Mouse (Mus musculus) heart, adult 2 months (tissue): ENCODE measurements around the gene Olfr523. TPM values are rescaled to one million over a fixed set of nuclear protein-coding genes. Genes with fewer than 3 reads are reported as not detected.

Experiments
- DNase-seq, 2 experiments: peaks; one replicate each; pipeline ENCODE4 v3.0.0; 2021
- H3K27ac ChIP-seq: fragments of 200-600 bp; 2 replicates; pipeline ENCODE4 v1.8.1; 2022
- H3K27me3 ChIP-seq: fragments of 200-500 bp; 2 replicates; pipeline ENCODE4 v1.6.1; 2012; ENCODE audit warnings: mild to moderate bottlenecking, low read length, inconsistent platforms, mixed read lengths; ENCODE audit not compliant: control insufficient read depth, insufficient read depth
- H3K36me3 ChIP-seq: fragments of 200-500 bp; 2 replicates; pipeline ENCODE4 v1.6.1; 2012; ENCODE audit warnings: low read length, inconsistent platforms; ENCODE audit not compliant: control insufficient read depth, insufficient read depth
- H3K4me1 ChIP-seq: fragments of 200-500 bp; 2 replicates; pipeline ENCODE4 v1.6.1; 2011; ENCODE audit warnings: low read length; ENCODE audit not compliant: control insufficient read depth, insufficient read depth
- H3K4me3 ChIP-seq: fragments of 200-600 bp; 2 replicates; pipeline ENCODE4 v1.8.1; 2022
- H3K79me2 ChIP-seq: fragments of 200-500 bp; replicated peaks from 2 replicates; pipeline ENCODE4 v1.6.1; 2012; ENCODE audit warnings: mild to moderate bottlenecking, inconsistent platforms, low read length, moderate library complexity, mixed read lengths; ENCODE audit not compliant: control insufficient read depth, insufficient read depth
- H3K9ac ChIP-seq: fragments of 200-500 bp; 2 replicates; pipeline ENCODE4 v1.6.1; 2012; ENCODE audit warnings: low read depth, mild to moderate bottlenecking, control low read depth, inconsistent platforms, low read length, mixed read lengths
- CTCF ChIP-seq: fragments of 200-600 bp; IDR thresholded peaks from 2 replicates; pipeline ENCODE4 v1.8.1; 2022; ENCODE audit warnings: antibody characterized with exemption, mild to moderate bottlenecking, moderate library complexity
- EP300 ChIP-seq: fragments of 200-500 bp; IDR thresholded peaks from 2 replicates; pipeline ENCODE4 v1.6.1; 2011; ENCODE audit warnings: low read depth, low read length, control low read depth; ENCODE audit not compliant: insufficient read depth
- POLR2A ChIP-seq: fragments of 200-500 bp; IDR thresholded peaks from 2 replicates; pipeline ENCODE4 v1.6.1; 2011; ENCODE audit warnings: mild to moderate bottlenecking, low read depth, low read length, control low read depth; ENCODE audit not compliant: insufficient read depth
- WGBS: fragments of 180-500 bp; shearing (Covaris S2); methylation state at CpG from one replicate; pipeline ENCODE4 v1.1.7; 2018; 5-methylcytosine and 5-hydroxymethylcytosine counted together
- intact Hi-C: fragments of 180-260 bp; cut with DNase I; formaldehyde crosslinking; loops from one replicate; pipeline ENCODE4 v1.15.1; 2025
- polyA plus RNA-seq: library from polyadenylated mRNA; depleted of rRNA; stranded (reverse); fragments of >200 nt; gene quantifications from 2 replicates; pipeline ENCODE4 v1.2.3, GENCODE M21; 2012
- total RNA-seq, 2 experiments: library from RNA; stranded (reverse); gene quantifications; 2 replicates each; pipeline ENCODE4 v1.2.3; 2021

Gene Olfr523
- total and polyA plus RNA-seq, 3 experiments: not detected

DNA sequence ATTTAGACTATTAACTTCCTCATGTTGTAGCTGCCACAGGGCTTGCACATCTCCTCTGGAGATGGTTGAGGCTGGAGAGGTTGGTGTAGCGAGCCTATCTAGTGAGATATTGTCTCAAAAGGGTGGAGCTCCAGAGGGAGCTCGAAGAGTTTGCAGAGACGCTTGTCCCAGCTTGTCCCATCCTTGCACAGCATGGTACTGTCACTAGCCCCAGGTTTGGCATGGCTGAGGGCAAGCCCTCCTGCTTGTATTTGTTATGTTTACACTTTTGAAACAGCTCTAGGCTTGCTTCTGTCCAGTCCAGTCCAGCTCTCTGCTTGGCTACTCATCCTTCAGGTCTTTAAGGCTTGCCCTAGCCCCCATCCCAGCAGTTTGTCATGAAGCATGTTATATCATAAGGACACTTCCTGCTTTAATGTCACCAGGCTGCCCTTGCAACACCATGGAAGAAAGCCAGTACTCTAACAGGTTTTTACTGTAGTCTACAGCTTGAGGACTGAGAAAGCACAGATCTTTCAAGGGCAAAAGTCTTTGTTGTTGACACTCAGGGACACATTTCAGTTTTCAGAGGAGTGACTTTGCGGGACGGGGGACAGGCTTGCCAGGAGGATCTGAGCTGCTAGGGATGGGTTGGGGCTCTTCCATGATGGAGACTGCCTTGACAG, 37.8 kb upstream of the Olfr523 start:
- Histone ChIP-seq H3K27me3 (no peaks in the 10 kb centered on the region), H3K36me3 (no peaks in the 10 kb centered on the region), H3K9ac (no peak overlapping the region), H3K4me1 (peaks cover 2% of the 10 kb centered on the region), H3K27ac (no peak overlapping the region), H3K79me2 (no peaks in the 10 kb centered on the region), H3K4me3 (no peak overlapping the region)
- intact Hi-C loops: loop anchor here (5.0 kb wide), 1 partner anchor 98 kb away; the partner anchor contains the start of genes Tubgcp2 and Zfp511
- no peak for DNase-seq
- TF ChIP-seq CTCF: no peak
- WGBS: 81% methylated on average over 5 of the region's 5 CpGs

DNA sequence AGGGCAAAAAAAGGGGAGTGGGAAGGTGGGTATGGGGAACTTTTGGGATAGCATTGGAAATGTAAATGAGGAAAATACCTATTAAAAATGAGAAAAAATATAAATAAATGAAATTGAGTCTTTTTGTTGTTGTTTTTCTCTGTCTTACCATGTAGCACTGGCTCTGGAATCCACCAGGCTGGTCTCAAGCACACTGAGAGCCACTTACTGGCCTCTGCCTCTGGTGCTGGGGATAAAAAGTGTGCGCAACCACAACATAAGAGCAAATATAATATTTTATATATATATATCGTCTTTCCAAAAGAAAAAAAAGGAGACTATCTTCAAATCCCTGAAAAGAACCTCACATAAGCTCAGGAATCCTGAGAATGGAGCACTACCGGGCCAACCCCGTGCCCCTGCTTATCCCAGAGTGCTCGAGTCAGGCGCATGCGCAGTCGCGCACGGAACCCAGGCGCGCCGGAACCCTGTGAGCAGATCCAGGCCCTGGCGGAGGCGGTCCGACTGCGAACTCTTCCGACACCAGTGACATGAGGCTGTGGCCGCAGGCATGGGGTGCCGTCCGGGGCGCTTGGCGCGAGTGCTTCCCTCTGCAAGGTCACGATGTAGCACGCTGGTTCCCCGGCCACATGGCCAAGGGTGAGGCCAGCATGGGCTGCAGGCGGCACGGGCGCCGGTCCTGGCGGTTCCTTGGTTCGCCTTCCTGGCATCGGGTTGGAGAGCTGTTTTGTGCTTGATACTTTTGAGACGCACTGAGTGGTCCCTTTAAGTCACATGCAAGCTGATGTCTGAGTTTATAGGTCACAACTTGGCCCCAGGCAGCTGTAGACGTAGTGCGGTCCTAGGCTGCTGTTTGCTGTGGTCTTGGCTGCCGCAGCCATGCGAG, 35.6 kb upstream of the Olfr523 start, which contains the start of gene Mtg1:
Mtg1 (plus strand) TSS at position 430 of the 886 bp plus-strand sequence.
- Histone ChIP-seq H3K4me3 (peak within 1 kb of the TSS; percentile 66), H3K4me1 (peaks cover 2% of the 10 kb centered on the region), H3K9ac (peak within 1 kb of the TSS; percentile 84), H3K36me3 (no peaks in the 10 kb centered on the region), H3K79me2 (no peaks in the 10 kb centered on the region), H3K27me3 (no peaks in the 10 kb centered on the region), H3K27ac (peak within 1 kb of the TSS; percentile 94)
- peak; percentile 96 to 98 for DNase-seq
- TF ChIP-seq POLR2A (peak; percentile 72), EP300 (peak; percentile 65), CTCF (peak; percentile 21)
- intact Hi-C loops: loop anchor here (1.0 to 5.0 kb wide), 2 partner anchors 21 to 100 kb away; partner anchors contain the start of genes Echs1, Tubgcp2 and Zfp511
- WGBS: 3% methylated on average over 39 of the region's 39 CpGs

GRCm38 (mm10) chr7:140138021-140138310, 35.1 kb upstream of the Olfr523 start:
- TF ChIP-seq CTCF: no peak
- TF ChIP-seq EP300: no peak
- TF ChIP-seq POLR2A: no peak
- Histone ChIP-seq H3K27me3 (no peaks in the 10 kb centered on the region), H3K27ac (peak overlapping the region; percentile 94), H3K36me3 (no peaks in the 10 kb centered on the region), H3K4me1 (peaks cover 2% of the 10 kb centered on the region), H3K79me2 (no peaks in the 10 kb centered on the region), H3K4me3 (peak overlapping the region; percentile 66), H3K9ac (peak overlapping the region; percentile 84)
- intact Hi-C loops: loop anchor here (5.0 kb wide), 1 partner anchor 101 kb away; the partner anchor contains the start of genes Tubgcp2 and Zfp511
- DNase-seq: no peak
- WGBS: under 1% methylated on average over 8 of the region's 8 CpGs

GRCm38 (mm10) chr7:140141350-140141749, 31.7 kb upstream of the Olfr523 start:
- H3K27ac ChIP-seq: no peak overlapping the region
- 4% methylated on average over 14 of the region's 14 CpGs for WGBS
- no peak overlapping the region for H3K4me3 ChIP-seq
- H3K4me1 ChIP-seq: peaks cover 2% of the 10 kb centered on the region
- no peaks in the 10 kb centered on the region for H3K27me3 ChIP-seq
- intact Hi-C loops: loop anchor here (1.0 to 5.0 kb wide), 2 partner anchors 63 to 174 kb away; no protein-coding TSS in a partner anchor
- peak; percentile 68 to 69 for DNase-seq
- no peak overlapping the region for H3K9ac ChIP-seq
- TF ChIP-seq POLR2A (no peak), EP300 (peak; percentile 54; the same call in 1 of the 2 replicates), CTCF (peak; percentile 92)
- no peaks in the 10 kb centered on the region for H3K36me3 ChIP-seq
- no peaks in the 10 kb centered on the region for H3K79me2 ChIP-seq

GRCm38 (mm10) chr7:140144550-140144949, 28.5 kb upstream of the Olfr523 start:
- H3K27me3 ChIP-seq: no peaks in the 10 kb centered on the region
- TF ChIP-seq CTCF (peak; percentile 60), POLR2A (no peak)
- H3K79me2 ChIP-seq: no peaks in the 10 kb centered on the region
- no peaks in the 10 kb centered on the region for H3K36me3 ChIP-seq
- H3K4me3 ChIP-seq: no peak overlapping the region
- WGBS: 91% methylated on average over 4 of the region's 4 CpGs
- intact Hi-C loops: loop anchor here (5.0 kb wide), 1 partner anchor 177 kb away; no protein-coding TSS in a partner anchor
- no peak for DNase-seq
- no peaks in the 10 kb centered on the region; the same call in 1 of the 2 replicates for H3K4me1 ChIP-seq
- no peak overlapping the region for H3K27ac ChIP-seq
- no peak overlapping the region for H3K9ac ChIP-seq
